Mouse (Mus musculus) common myeloid progenitor, adult 5-6 weeks (primary cell): ENCODE data around the gene Cbx8. TPM values are rescaled to one million over a fixed set of nuclear protein-coding genes. Genes with fewer than 3 reads are reported as not detected.
A peak's percentile ranks its signal among the peaks of the same experiment; 100 is the strongest.

Experiments used
- ATAC-seq: replicated peaks from 2 replicates; pipeline ENCODE4 v1.8.0; 2016; ENCODE audit warnings: low read depth, mild to moderate bottlenecking, moderate TSS enrichment, inconsistent platforms; ENCODE audit not compliant: poor library complexity, severe bottlenecking
- total RNA-seq: library from RNA; stranded (forward); fragments of 200-1000, 187-1606 nt; gene quantifications from 2 replicates; pipeline ENCODE4 v1.2.3, GENCODE M21; 2017

Cbx8 gene
- total RNA-seq, 1 experiment from 2014 or later = 2.5 TPM

DNA sequence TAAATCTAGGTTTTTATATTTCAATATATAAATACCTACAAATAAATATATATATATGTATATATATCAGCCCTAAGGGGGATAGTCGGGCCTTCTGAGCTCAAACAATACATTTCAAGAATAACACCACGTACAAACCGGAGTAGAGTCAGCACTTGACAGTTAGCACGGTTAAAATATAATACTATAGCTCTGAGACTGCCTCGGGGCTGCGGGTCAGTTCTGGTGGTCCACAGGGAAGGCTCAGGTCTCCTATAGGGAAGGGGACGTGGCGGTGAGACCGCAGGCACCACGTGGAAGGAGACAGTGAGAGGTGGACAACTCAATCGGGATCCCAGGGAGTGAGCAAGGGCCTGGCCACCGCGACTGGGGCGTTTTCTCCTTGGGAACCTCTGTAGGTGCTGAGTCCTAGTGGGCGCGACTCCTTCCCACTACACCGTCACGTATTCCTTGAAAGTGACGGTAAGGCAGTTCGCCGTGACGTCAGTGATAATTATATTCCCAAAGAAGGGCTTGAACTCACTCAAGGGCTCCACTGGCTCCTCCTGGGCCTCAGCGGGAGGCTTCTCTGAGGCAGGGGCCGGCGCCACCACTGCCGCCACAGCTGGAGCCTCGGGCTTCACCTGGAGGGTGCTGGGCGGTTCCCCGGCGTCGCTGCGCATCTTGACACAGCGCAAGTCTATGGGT lies 39.8 kb upstream of the Cbx8 start:
- no peak for ATAC-seq

GRCm38 (mm10) chr11:119079445-119079837 lies 38.7 kb upstream of the Cbx8 start:
- no peak for ATAC-seq

- ATAC-seq = no peak
Measured at GRCm38 (mm10) chr11:119078691-119079444, 38.1 kb upstream of the Cbx8 start.

GRCm38 (mm10) chr11:119077755-119078154 lies 37.0 kb upstream of the Cbx8 start:
- ATAC-seq = no peak

DNA sequence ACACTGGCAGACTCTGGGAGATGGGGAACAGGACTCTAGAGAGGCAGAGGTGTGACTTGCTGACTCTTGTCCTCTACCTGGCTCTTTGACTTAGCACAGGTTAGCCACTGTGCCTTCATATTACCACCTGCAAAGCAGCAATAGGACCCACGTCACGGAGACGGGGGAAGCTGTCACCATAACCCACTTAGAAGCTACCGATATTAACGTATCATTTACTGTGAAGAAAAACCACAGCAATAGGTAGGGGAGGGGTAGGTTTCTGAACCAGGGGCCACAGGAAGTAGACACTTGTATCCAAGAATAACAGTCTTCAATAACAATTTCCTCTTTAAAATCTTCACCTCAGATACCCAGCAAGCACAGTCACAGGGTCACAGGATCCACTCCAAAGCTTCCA lies 35.0 kb upstream of the Cbx8 start:
- peak; percentile 24; the same call in 1 of the 2 replicates for ATAC-seq

DNA sequence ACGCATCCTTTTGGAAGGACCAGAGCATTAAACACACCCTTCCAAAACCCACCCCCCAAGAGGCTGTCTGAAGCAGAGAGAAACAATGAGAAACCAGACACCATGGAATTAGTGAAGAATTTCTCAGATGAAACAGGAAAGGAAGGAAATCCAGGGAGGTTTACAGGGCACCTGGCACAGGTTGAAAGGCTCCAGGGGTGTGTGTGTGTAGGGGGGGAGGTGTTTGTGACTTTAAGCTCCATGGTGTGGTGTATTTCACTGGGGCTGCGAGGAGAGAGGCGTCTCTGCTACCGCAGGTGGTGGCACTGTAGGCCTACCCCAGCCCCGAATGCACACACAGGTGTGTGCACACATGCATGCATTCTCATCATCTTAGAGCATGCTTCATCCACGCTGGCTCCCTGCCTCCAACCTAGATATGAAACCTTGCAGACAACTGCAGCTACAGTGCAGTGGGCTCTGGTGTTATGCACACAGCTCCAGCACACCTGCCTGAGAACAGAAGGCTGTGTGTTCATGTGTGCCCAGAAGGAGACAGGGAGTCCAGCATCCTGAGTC lies 33.2 kb upstream of the Cbx8 start:
- ATAC-seq = no peak

DNA sequence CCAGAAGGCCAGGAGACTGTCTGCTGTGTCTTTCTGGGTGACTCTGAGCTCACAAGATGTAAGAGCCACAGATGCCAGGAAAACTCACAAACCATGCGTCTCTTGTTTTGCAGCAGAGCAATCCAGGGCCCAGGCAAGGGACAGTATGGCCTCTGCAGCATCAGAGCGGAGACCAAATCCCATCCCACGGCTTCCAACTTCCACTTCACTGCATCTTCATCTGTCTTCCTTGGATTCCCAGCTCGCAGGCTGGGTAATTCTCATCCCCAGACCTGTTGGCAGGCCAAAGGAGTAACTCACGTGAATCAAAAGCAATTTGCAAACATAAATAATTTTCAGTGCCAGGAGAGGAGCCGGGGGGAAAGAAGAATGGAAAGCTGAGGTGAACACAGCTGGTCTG lies 32.2 kb upstream of the Cbx8 start:
- ATAC-seq = no peak

DNA sequence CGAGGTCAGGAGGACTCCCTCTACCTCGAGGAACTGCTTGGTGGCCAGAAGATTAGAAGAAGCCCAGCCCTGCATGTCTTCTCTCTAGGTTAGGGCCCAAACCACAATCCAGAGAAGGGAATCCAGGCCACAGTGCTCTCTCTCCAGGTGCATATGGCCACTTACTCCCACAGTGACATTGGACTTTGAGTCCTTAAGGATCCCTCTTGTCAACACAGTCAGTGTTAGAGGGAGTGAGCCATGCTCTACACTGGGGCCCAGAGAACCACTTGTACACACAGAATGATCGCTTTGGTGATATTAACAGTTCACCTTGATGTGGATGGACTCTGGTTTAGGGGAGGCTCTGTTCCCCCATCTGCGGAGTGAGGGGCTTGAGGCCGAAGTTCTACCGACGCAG lies 31.5 kb upstream of the Cbx8 start:
- ATAC-seq = no peak

DNA sequence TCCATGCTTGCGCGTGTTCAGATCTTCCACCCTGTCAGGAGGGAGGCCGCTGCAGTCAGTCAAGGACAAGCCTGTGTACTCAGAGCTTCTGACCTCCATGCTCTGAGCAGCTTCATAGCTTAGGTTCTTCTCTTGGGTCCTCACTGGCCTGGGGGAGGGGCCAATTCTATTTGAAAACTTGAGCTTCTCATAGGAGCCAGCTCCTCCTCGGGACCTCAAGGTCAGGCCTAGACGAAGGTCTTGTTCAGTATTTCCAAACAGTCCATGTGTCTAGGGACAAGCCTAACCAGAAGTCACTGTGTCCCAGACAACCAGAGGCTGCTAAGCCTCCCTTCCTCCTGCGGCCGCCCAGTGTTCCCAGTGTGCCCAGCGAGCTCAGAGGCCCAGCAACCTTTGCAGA lies 26.1 kb upstream of the Cbx8 start:
- ATAC-seq = no peak

- no peak for ATAC-seq
Measured at GRCm38 (mm10) chr11:119059256-119059655, 18.5 kb upstream of the Cbx8 start.

DNA sequence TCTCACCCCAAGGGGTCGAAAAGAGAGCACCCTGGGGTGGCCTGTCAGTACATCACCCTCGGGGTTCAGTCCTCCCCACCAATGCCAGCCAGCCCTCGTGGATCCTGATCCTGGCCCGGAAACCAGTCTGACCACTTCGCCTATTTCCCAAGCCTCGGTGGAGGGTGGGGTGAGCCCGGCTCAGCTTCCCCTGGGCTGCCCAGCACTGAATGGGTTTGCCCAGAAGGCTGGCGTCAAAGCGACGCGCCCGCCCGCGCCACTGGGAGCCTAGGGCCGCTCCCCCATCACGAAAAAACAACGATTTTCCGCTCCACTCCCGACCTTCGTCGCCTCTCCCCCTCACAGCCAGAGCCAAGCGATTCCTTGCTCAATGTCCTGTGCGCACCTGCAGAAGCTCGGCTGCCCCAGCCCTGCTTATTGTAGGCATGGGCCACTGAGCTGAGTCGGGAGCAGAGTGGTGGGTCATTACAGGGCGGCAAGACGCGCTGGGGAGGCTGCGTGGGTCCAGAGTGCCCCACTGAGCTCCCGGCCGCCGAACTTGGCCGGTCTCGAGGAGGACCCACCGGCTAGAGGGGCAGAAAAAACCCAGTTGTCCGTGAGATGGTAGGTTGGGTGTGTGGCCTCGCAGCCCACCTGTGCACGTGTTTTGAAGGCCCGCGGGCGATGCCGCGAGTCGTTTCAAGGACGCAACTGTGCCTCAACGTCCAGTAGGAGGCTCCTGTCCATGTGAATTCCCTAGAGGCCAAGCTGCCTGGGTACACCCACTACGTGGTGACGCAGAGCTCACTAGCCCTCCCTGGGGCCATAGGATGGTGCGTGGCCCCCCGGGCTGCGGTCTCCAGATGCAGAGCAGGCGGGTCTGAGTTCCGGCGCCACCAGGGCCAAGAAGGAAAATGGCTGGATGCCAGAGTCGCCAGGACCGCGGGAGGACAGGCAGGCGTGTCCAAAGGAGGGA lies 17.5 kb upstream of the Cbx8 start:
- ATAC-seq = peak; percentile 34

GRCm38 (mm10) chr11:119057291-119057690 lies 16.5 kb upstream of the Cbx8 start:
- ATAC-seq = no peak

DNA sequence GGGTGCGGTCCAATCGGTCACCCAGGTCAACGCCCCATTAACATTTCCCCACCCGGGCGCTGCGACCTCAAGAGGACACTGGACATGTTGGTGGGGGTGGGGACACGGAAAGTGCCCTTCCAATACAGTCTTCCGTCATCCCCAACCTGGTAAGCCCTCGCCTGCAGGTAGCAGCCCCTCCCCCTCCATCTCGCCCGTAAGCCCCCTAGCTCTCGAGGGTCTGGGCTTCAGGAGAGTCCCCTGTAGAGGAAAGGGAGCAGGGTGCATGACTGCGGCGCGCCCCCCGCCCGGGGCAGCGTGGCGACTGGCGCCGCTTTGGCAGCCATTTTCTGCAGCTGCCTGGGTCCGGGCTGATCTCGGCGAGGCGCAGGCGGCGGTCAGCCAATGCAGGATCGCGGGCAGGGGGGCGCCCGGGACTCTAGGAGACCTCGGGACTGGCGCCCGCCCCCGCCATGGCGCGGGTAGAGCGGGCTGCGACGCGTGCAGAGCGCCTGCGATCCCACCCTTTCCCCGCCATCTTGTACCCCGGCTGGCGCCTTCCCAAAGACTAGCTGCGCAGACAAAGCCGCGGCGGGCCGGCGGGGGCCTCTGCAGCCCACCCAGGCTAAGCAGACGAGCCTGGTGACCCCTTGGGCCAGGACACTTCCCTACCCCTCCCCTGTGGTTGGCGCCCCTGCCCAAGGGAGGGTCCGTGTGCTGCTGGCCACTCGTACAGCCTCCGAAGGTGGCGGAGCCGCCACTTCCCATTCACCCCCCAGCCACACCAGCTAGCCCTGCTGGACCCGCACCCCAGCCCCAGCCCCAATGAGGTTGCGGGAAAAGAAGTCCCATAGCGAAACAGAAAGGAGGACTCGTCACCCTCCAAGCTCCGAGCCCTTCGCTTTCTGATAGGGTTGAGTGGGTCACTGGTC lies 15.8 kb upstream of the Cbx8 start:
- no peak for ATAC-seq

DNA sequence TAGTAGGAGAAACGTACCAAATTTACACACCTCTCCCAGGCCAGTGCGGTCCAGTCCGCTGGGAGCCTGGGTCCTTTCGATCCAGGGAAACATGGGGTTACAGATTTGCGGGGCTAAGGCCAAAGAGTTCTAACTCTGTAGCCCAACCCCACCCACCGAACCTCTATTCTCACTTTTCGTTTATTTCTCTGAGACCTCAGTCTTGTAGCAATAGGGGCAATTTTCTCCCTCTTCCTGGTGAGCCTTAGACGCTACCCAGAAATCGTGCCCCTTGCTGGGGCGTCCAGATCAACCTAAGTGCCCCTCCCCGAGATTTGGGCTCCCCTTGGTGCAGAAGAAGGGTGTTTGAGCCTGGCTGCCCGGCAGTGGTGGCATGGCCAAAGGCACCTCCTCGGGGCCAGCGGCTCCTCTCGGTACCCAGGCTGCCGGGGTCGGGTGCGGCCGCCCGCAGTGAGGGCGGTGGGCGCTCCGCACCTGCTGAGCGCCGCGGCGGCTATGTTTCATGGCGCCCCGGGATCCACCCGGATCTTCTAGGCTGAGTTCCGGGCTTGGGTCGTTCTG lies 14.9 kb upstream of the Cbx8 start:
- ATAC-seq = no peak

- no peak for ATAC-seq
Measured at GRCm38 (mm10) chr11:119054351-119055345, 13.9 kb upstream of the Cbx8 start.

DNA sequence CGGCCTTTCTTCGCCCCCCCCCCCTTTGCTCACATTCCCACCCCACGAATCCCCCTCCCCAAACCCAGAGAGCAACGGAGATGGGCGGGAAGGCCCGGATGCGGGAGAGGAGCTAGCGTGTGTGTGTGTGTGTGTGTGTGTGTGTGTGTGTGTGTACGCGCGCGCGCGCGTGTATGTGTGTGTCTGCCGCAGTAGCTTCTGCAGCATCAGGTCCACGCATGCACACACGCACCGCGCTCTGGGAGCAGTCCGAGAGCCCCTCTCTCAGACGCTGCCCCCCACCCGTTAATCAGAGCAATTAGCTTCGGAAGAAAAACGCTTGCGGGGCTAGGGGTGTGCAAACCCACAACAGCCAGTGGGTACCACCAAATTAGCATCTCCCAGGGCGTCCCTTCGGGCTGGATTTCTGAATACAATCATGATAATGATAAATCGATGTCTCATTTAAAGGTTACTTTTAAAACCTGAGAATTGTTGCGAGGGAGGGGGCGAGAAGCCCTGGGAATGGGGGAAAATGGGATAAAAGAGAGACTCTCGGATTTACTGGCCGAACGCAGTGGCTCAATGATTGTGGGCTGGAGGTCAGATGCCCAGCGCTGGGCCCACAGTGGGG lies 13.1 kb upstream of the Cbx8 start:
- ATAC-seq = no peak

DNA sequence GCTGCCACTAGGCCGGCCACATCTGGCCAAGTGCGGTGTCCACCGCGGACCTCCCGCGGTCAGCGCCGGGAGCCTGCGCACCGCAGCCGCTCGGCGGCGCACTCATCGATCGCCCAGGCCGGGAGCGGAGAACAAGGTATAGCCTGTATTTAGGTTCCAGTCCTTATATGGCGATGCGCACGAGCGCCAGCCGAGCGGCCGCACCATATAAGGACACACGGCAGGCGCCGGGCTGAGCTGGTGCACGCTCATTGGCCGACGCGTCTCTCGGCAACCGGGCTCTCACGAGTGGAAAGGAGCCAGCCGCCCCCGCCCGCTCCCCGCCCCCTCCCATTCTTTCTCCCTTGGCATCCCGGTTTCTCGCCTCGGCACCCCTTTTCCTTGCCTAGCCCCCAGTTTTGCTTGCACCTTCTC lies 12.5 kb upstream of the Cbx8 start:
- ATAC-seq = peak; percentile 74
